Mouse (Mus musculus) hindbrain, embryonic 13.5 days (tissue): ENCODE results near the gene Camk1g. TPM values are rescaled to one million over a fixed set of nuclear protein-coding genes. Genes with fewer than 3 reads are reported as not detected.

Experiments
- ATAC-seq: fragments of 200-750 bp; cut with Nextera tagmentation; 2 replicates; pipeline ENCODE4 v1.8.0; 2017; ENCODE audit warnings: moderate TSS enrichment; ENCODE audit not compliant: low FRiP score
- H3K27ac ChIP-seq: fragments of 300-500 bp; sonication (generic); 2 replicates; pipeline ENCODE4 v1.5.1; 2015; ENCODE audit warnings: inconsistent platforms, mild to moderate bottlenecking, moderate library complexity
- H3K27me3 ChIP-seq: fragments of 300-500 bp; sonication (generic); 2 replicates; pipeline ENCODE4 v1.6.1; 2015; ENCODE audit warnings: mild to moderate bottlenecking, inconsistent platforms
- H3K36me3 ChIP-seq: fragments of 300-500 bp; sonication (generic); 2 replicates; pipeline ENCODE4 v1.6.1; 2015; ENCODE audit warnings: mild to moderate bottlenecking, inconsistent platforms
- H3K4me1 ChIP-seq: fragments of 300-500 bp; sonication (generic); replicated peaks from 2 replicates; pipeline ENCODE4 v1.6.1; 2015; ENCODE audit warnings: inconsistent platforms
- H3K4me2 ChIP-seq: fragments of 300-500 bp; sonication (generic); 2 replicates; pipeline ENCODE4 v1.6.1; 2015; ENCODE audit warnings: inconsistent platforms, mild to moderate bottlenecking, moderate library complexity
- H3K4me3 ChIP-seq: fragments of 300-500 bp; sonication (generic); 2 replicates; pipeline ENCODE4 v1.5.1; 2015; ENCODE audit warnings: mild to moderate bottlenecking, inconsistent platforms
- H3K9ac ChIP-seq: fragments of 300-500 bp; sonication (generic); 2 replicates; pipeline ENCODE4 v1.6.1; 2015; ENCODE audit warnings: mild to moderate bottlenecking, inconsistent platforms
- H3K9me3 ChIP-seq: fragments of 300-500 bp; sonication (generic); 2 replicates; pipeline ENCODE4 v1.6.1; 2016; ENCODE audit warnings: inconsistent platforms
- whole genome bisulfite sequencing: fragments of 180-500 bp; shearing (Covaris S2); methylation state at CpG from one replicate; pipeline ENCODE4 v1.1.7; 2015; 5-methylcytosine and 5-hydroxymethylcytosine counted together
- polyA plus RNA-seq: library from polyadenylated mRNA; unstranded; fragments of >200 nt; fragmentation: Nextera tagmentation; extraction: Ambion mirVana; gene quantifications from 2 replicates; pipeline ENCODE4 v1.2.1, GENCODE M21; 2015

The Camk1g gene
- polyA plus RNA-seq, 1 experiment from 2014 or later: 31.7 TPM

DNA sequence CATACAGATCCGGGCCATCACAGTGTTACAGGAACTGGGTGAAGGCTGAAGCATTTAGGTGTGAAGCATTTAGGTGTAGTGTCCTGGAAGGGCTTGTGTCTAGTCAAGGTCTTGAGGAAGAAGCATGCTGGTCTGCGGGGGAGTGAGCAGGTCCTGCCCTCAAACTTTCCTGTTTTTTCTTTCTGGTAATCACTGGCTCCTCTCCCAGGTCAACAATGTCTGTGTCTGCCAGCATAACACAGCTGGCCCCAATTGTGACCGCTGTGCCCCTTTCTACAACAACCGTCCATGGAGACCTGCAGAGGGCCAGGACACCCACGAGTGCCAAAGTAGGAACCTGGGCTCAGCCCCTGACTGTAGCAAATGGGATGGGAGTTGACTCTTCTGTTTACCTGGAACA, 42.4 kb downstream of the Camk1g start:
- H3K9ac ChIP-seq: no peak overlapping the region

DNA sequence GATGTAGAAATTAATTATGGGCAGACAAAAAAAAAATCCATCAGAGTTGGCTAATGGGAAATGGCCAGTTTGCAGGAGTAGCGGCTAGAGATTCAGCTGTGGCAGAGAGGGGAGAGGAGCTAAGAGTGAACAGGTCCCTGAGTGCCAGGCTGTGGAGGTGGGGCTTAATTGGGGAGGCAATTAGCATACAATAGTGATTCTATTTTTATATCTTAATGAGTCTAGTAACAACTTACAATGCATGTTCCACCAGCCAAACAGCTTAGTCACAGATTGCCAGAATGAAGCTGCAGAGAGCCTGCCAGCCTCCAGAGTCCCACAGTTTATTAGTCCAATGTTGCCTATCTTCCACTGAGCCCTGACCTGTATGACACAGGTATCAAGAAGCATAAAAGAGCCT, 42.9 kb downstream of the Camk1g start:
- WGBS: 52% methylated on average over 1 of the region's 1 CpGs
- Histone ChIP-seq H3K9ac (no peak overlapping the region), H3K27ac (no peak overlapping the region), H3K36me3 (no peaks in the 10 kb centered on the region), H3K4me2 (no peak overlapping the region), H3K9me3 (no peaks in the 10 kb centered on the region), H3K4me3 (no peak overlapping the region), H3K27me3 (no peaks in the 10 kb centered on the region), H3K4me1 (peaks cover 22% of the 10 kb centered on the region)
- no peak for ATAC-seq

More for the DNA sequence above, 42.4 kb downstream of the Camk1g start:
- no peak for ATAC-seq
- H3K4me2 ChIP-seq: no peak overlapping the region
- no peaks in the 10 kb centered on the region for H3K27me3 ChIP-seq
- H3K4me3 ChIP-seq: no peak overlapping the region
- WGBS: 74% methylated on average over 5 of the region's 5 CpGs
- H3K9me3 ChIP-seq: no peaks in the 10 kb centered on the region
- no peaks in the 10 kb centered on the region for H3K36me3 ChIP-seq
- peaks cover 22% of the 10 kb centered on the region for H3K4me1 ChIP-seq
- H3K27ac ChIP-seq: no peak overlapping the region

DNA sequence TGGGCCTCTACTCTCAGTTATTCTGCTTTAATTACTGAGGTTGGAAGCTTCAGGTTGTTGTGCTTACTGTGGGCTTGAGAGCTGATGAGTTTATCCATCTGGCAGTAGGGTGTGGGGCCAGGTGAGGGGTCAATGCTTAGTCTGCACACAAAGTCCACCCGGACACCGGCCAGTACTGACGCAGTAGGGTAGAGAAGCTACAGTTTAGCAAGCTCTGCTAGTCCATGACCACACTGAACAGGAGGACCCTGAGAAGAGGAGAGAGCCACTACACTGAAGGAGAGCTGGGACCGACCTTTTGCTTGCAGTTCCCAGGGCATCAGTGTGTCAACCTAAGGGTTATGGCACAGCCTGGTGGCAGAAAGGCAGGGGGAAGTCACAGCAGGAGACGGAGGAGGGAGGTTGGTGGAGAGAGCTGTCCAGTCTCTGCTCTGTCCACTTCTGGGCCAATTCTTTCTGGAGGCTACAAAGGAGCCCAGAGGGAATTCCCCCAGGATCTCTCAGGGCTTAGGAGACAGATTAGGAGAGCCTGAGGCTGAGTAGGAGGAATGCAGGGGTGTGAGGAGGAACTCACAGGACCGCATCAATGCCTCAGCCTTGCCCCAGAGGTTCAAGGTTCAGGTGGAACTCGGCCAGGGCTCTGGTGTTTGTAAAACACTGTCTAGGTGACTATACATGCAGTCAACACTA, 43.5 kb downstream of the Camk1g start:
- no peak for ATAC-seq
- Histone ChIP-seq H3K9me3 (no peaks in the 10 kb centered on the region), H3K27me3 (no peaks in the 10 kb centered on the region), H3K4me1 (peaks cover 22% of the 10 kb centered on the region), H3K4me3 (no peak overlapping the region), H3K4me2 (no peak overlapping the region), H3K36me3 (no peaks in the 10 kb centered on the region), H3K9ac (no peak overlapping the region), H3K27ac (no peak overlapping the region; the same call in 1 of the 2 replicates)
- WGBS: 77% methylated on average over 7 of the region's 7 CpGs

DNA sequence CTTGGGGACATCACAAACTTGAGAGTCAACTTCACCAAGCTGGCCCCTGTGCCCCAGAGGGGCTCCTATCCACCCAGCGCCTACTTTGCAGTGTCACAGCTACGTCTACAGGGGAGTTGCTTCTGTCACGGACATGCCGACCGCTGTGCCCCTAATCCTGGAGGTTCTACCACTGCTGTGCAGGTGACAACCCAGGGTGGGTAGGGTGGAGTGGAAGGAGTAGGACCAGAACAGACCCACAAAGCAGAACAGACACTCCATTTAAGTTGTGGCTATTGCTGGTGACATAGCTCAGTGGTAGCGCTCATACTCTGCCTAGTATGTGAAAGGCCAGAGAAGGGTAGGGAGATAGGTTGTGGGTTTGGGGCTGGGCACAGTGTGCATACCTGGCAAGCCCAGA, 44.2 kb downstream of the Camk1g start:
- H3K4me1 ChIP-seq: peaks cover 22% of the 10 kb centered on the region
- H3K9me3 ChIP-seq: no peaks in the 10 kb centered on the region
- H3K27ac ChIP-seq: no peak overlapping the region
- H3K4me2 ChIP-seq: no peak overlapping the region
- no peaks in the 10 kb centered on the region for H3K27me3 ChIP-seq
- H3K9ac ChIP-seq: no peak overlapping the region
- H3K36me3 ChIP-seq: no peaks in the 10 kb centered on the region
- H3K4me3 ChIP-seq: no peak overlapping the region
- WGBS: 91% methylated on average over 6 of the region's 6 CpGs
- no peak for ATAC-seq

DNA sequence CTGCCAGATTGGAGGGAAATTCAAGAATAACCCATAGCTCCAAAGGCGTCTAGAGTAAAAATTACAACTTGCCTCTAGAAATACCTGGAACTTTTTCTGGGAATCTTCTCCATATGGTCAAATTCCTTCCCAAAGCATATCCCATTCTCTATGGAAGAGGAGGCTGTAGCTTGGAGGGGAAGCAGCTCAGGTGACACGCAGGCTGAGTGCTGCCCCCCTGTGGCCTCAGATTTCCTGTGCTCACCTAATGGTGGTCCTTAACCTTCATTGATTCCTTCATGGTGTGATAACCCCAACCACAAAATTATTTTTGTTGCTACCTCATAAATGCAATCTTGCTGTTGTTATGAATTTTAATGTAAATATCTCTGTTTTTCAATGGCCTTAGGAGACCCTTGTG, 45.9 kb downstream of the Camk1g start:
- H3K4me1 ChIP-seq: peaks cover 11% of the 10 kb centered on the region
- no peak for ATAC-seq
- no peaks in the 10 kb centered on the region for H3K36me3 ChIP-seq
- H3K27ac ChIP-seq: no peak overlapping the region
- H3K9ac ChIP-seq: no peak overlapping the region
- H3K27me3 ChIP-seq: no peaks in the 10 kb centered on the region
- no peak overlapping the region for H3K4me2 ChIP-seq
- WGBS: 35% methylated on average over 2 of the region's 2 CpGs
- no peak overlapping the region for H3K4me3 ChIP-seq
- no peaks in the 10 kb centered on the region for H3K9me3 ChIP-seq

DNA sequence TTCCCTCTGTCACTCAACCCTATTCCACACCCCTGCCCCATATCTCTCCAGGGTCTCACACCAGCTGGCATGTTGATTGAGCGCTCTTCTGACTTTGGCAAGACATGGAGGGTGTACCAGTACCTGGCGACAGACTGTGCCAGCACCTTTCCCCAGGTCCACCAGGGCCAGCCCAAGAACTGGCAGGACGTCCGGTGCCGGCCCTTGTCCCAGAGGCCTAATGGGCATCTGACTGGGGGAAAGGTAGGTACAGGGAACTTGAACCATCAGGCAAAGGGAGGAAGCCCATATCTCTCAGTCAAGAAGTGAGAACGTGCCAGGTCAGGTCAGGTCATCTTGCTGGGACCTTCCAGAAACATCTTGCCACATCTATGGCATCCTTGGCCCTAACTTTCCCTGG, 46.4 kb downstream of the Camk1g start:
- Histone ChIP-seq H3K36me3 (no peaks in the 10 kb centered on the region), H3K9ac (no peak overlapping the region), H3K4me1 (peaks cover 11% of the 10 kb centered on the region), H3K9me3 (no peaks in the 10 kb centered on the region), H3K4me3 (no peak overlapping the region), H3K4me2 (no peak overlapping the region), H3K27ac (no peak overlapping the region), H3K27me3 (no peaks in the 10 kb centered on the region)
- WGBS: 96% methylated on average over 6 of the region's 6 CpGs
- no peak for ATAC-seq

DNA sequence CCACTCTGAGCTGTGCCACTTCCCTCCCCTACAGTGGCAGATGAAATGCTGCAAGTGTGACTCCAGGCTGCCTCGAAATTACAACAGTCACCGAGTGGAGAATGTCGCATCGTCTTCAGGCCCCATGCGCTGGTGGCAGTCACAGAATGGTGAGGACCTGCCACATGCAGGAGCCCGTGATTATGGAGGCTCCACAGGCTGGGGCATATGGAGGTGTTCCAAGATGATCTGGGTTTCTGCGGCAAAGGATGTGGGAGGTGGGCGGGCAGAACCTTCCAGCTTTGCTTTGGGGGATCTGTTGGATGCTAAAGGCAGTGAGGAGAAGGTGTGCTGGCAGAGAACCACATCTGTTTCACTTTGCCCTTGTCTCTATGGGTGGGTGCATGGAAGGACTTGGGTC, 49.7 kb downstream of the Camk1g start:
- ATAC-seq: no peak
- WGBS: 92% methylated on average over 8 of the region's 8 CpGs
- H3K27ac ChIP-seq: no peak overlapping the region
- H3K27me3 ChIP-seq: no peaks in the 10 kb centered on the region
- no peaks in the 10 kb centered on the region for H3K36me3 ChIP-seq
- no peak overlapping the region for H3K4me2 ChIP-seq
- no peak overlapping the region for H3K9ac ChIP-seq
- H3K4me3 ChIP-seq: no peak overlapping the region
- peaks cover 14% of the 10 kb centered on the region; the same call in 1 of the 2 replicates for H3K4me1 ChIP-seq
- no peaks in the 10 kb centered on the region for H3K9me3 ChIP-seq

DNA sequence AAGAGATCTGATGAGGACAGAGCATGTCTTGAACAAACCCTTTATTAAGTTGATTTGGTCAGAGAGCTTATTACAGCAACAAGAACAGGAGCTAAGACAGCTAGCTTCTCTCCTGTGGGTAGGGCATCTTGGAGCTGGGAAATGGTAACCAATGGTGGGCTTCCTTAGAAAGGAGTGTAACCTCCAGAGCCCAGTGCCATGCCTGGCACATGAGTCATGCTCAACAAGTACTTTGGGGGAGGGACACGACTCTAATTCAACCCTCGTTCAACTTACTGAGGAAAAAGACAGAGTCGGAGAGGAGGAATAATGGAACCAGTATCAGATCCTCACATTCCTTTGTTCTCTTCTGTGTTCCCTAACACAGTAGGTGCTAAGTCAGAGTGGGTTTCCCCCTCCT, 50.4 kb downstream of the Camk1g start:
- Histone ChIP-seq H3K9ac (no peak overlapping the region), H3K9me3 (no peaks in the 10 kb centered on the region), H3K4me2 (no peak overlapping the region), H3K4me1 (peaks cover 14% of the 10 kb centered on the region; the same call in 1 of the 2 replicates), H3K27me3 (no peaks in the 10 kb centered on the region), H3K27ac (no peak overlapping the region), H3K4me3 (no peak overlapping the region), H3K36me3 (no peaks in the 10 kb centered on the region)
- ATAC-seq: no peak
- WGBS: 56% methylated on average over 3 of the region's 3 CpGs

DNA sequence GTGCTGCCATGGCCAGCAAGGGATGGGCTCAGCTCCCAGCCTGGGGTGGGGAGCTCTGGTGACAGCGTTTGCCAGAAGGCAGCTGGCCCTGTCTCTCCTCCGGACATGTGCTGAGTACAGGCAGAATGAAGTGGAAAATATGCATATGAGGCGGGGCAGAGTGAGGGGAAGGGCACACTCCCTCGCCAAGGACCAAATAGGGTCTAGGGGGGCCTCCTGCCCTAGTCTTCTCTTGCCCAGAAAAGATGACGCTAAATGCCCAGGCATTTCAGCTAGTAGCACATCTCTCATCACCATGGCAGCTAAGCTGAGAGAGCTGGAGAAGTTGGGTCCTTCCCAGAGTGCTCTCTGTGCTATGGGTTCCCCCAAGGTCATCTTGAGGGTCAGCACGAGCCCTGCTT, 52.9 kb downstream of the Camk1g start:
- no peaks in the 10 kb centered on the region for H3K36me3 ChIP-seq
- H3K4me3 ChIP-seq: no peak overlapping the region
- H3K27ac ChIP-seq: no peak overlapping the region
- H3K9me3 ChIP-seq: no peaks in the 10 kb centered on the region
- peaks cover 16% of the 10 kb centered on the region; the same call in 1 of the 2 replicates for H3K4me1 ChIP-seq
- no peak overlapping the region for H3K9ac ChIP-seq
- H3K4me2 ChIP-seq: no peak overlapping the region
- WGBS: 35% methylated on average over 6 of the region's 6 CpGs
- no peaks in the 10 kb centered on the region for H3K27me3 ChIP-seq
- peak; percentile 73 for ATAC-seq

DNA sequence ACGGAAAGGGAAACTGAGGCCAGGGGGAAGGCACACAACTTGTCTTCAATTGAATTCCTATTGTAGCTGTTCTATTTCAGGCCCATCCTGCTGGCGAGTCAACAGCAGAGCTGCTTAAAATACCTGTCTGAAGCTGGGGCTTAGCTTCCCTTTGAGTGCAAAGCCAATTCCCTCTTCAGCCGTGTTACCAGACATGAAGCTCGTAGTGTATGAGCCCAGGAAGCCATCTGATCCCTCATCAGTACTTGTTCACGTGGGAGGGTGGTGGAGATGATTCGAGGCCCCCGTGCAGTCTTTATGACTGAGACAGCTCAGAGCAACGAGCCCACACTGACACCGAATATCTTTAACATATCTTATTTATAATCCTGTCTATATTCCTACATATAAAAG, 53.7 kb downstream of the Camk1g start:
- H3K4me2 ChIP-seq: no peak overlapping the region
- H3K27ac ChIP-seq: no peak overlapping the region
- H3K9me3 ChIP-seq: no peaks in the 10 kb centered on the region
- no peak for ATAC-seq
- peaks cover 16% of the 10 kb centered on the region; the same call in 1 of the 2 replicates for H3K4me1 ChIP-seq
- WGBS: 82% methylated on average over 9 of the region's 9 CpGs
- no peaks in the 10 kb centered on the region for H3K36me3 ChIP-seq
- H3K4me3 ChIP-seq: no peak overlapping the region
- no peaks in the 10 kb centered on the region for H3K27me3 ChIP-seq
- H3K9ac ChIP-seq: no peak overlapping the region

DNA sequence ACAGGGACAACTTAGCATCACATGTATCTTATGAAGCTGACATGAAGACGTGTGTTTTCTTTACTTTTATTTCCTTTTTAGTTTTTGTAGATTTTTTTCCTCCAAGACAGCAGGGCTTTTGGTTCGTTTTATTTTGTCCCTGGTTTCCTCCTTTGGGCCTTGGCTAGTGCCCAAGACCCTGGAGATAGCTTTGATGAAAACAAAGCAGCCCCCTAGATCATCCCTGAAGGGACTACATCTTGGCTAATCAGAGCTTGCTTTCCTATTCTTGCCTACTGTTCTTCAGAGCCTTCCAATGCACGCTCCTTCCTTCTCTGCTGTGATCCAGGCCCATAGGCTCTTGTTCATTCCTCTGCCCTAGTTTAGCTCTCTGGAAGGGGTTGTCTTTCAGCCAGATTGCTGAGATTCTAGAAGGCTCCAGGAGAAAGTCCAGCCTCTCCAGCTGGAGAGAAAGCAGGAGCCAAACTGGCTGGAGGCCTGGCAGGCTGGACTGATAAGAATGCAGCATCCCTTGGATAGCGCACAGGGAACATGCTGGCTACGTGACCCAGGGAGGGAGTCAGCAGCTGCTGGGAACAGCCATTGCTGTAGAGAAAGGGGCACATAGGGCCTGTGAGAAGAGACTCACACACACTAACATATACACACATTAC, 54.3 kb downstream of the Camk1g start:
- ATAC-seq: no peak
- Histone ChIP-seq H3K4me2 (no peak overlapping the region), H3K36me3 (no peaks in the 10 kb centered on the region), H3K27ac (no peak overlapping the region), H3K4me1 (peaks cover 16% of the 10 kb centered on the region; the same call in 1 of the 2 replicates), H3K27me3 (no peaks in the 10 kb centered on the region), H3K4me3 (no peak overlapping the region), H3K9me3 (no peaks in the 10 kb centered on the region), H3K9ac (no peak overlapping the region)
- WGBS: 73% methylated on average over 5 of the region's 5 CpGs

DNA sequence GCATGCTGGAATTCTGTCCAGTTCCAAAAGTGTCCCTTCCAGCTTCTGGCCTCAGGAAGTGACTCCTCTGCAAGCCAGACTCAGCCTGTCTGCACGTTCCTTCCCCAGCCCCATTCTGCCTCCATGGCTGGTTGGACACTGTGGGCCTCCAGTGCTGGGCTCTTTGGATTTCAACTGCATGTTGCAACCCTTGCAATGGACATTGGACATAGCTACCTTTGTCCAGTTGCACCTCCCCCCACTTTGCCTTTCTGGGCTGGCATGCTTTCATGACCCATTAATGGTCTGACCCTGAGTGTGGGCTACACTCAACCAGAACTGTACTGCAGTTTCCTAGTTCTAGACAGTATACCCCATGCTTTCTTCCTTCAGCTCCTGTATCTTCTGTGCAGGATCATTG, 58.5 kb downstream of the Camk1g start:
- no peak overlapping the region for H3K4me2 ChIP-seq
- H3K9ac ChIP-seq: no peak overlapping the region
- no peak overlapping the region for H3K27ac ChIP-seq
- H3K36me3 ChIP-seq: no peaks in the 10 kb centered on the region
- 100% methylated on average over 1 of the region's 1 CpGs for WGBS
- peaks cover 11% of the 10 kb centered on the region; the same call in 1 of the 2 replicates for H3K4me1 ChIP-seq
- ATAC-seq: no peak
- no peak overlapping the region for H3K4me3 ChIP-seq
- H3K9me3 ChIP-seq: no peaks in the 10 kb centered on the region
- H3K27me3 ChIP-seq: no peaks in the 10 kb centered on the region

DNA sequence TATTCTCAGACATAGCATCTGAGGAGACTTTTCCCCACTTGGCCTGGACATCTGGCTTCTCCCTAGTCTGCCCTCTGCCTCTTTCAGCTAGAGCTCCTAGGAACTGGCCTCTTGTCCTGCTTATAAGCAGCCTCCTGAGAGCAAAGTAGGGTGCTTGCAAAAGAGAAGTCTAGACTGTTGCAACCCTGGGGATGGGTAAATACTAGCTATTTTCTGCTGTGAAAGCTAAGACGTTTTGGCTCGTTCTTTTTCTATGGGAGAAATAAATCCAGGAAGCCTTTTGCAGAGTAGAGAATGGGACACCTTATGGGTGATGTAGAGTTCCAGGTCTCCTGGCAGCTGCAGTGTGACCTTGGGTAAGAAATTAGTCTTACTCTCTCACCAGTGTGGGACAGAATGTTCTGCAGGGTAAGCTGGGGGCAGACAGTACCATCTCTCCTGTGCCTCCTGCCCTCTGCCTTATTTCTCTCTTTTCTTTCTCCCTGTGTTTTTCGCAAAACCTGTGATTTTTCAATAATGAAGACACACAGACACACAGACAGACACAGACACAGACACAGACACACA, 59.5 kb downstream of the Camk1g start:
- Histone ChIP-seq H3K4me2 (no peak overlapping the region), H3K36me3 (no peaks in the 10 kb centered on the region), H3K4me3 (no peak overlapping the region), H3K27me3 (no peaks in the 10 kb centered on the region), H3K9me3 (no peaks in the 10 kb centered on the region), H3K4me1 (peaks cover 3% of the 10 kb centered on the region), H3K9ac (no peak overlapping the region), H3K27ac (no peak overlapping the region)
- no peak for ATAC-seq
- 87% methylated on average over 3 of the region's 3 CpGs for WGBS
